Mouse (Mus musculus) adrenal gland (tissue): ENCODE data around the gene Kirrel3.

Experiments
- intact Hi-C: fragments of 180-260 bp; cut with DNase I; formaldehyde crosslinking; loops from one replicate; pipeline ENCODE4 v1.15.1; 2025

Gene Kirrel3

DNA sequence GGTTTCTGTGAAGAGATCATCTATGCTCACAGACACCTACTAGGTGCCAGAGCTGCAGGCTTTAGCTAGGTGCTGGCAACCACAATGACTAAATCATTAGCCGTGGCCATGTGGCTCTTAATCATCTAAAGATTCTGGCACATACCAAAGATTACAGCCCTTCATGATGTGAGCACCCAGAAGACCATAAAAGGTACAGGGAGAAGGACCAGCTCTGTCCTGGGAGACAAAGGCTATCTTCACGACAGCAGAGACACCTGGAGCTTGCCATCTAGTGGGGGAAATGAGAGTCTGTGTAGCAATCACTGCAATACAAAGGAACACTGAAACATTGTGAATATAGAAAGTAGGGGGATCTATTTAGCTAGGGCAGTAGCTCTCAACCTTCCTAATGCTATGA, 262.3 kb downstream of the Kirrel3 start:
- intact Hi-C loops: no loop called here

DNA sequence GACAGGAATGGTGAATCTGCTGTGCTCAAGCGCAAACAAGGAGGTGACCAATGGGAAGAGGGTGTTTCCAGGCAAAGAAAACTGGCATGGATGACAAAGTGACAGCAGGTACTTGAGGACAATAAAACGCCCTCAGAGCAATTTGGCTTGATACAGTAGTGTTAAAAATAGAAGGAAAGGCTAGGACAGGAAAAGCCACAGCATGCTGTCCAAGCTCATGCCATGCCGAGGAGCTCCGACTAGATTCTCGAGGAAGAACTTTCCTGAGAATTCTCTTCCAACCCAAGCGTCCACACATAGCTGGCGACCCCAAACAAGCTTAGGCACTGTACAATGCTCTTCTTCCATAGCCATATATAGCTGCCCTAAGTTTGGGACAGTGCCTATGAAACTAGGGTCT, 263.5 kb downstream of the Kirrel3 start:
- intact Hi-C loops: no loop called here

DNA sequence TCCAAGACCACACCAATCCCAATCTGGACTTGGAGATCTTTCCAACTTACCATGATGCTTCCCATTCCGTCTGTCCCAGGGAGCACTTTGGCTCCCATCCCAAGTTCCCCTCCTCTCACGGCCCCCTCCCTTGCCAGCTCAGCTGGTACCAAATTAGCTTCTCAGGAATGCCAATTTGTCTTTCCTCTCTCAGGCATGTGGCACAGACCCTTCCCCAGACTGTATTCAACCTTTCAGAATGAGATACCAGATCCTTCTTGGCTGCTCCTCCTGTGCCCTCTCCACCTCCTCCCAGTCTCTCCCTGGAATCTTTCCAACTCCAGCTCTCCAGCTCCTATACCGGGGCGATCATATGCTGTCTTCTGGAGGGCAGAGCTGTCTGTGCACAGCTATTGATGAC, 264.2 kb downstream of the Kirrel3 start:
- intact Hi-C loops: loop anchor here (5.0 kb wide), 1 partner anchor 267 kb away; no protein-coding TSS in a partner anchor

DNA sequence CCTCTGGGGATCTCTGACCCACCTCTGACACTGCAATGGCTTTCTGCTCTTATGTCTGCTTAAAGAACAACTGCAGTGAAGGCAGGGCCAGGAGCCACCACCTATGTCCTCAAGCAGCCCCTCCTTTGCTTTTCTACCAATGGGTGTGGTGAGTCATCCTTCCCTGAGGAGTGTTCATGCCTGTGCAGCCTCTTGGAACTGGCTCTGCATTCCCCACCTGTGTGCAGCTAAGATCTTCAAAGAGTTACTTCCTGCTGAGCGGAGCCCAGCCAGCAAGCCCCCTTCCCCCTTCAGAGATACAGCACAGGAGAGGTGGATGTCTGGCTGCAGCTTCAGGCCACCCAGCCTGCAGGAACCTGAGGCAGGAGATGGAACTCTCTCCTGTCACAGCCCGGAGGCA, 265.2 kb downstream of the Kirrel3 start:
- intact Hi-C loops: loop anchor here (5.0 kb wide), 1 partner anchor 266 kb away; no protein-coding TSS in a partner anchor

DNA sequence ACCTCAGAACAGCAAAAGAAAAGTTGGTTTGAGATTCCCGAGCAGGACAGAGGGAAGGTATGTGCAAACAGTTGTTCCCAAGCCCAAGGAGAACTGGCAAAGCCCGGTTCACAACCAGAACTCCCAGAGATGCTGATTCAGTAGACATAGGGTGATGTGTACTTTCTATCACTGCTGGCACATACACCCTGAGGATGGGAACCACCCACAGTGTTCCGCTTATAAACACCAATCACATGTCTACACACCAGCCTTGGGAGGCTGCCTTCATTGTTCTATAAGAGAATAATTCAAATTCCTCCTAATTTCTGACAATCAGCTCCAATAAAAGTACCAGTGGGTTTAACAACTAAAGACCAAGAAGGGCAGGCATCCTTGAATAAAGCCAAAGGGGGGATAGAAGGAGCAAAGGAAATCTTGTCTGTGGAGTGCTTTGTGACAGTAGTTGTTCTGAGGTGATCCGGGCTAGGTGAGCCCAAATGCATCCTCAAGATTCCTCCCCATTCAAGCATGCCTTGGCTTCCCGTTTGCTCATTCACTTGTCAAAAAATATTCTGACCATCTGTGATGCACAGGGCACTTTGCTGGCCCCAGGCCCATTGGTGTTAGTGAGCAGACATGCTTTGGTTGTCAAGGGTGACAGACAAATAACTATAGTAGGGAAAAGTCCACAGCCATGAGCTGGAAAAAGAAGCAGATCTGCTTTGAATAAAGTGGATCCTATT, 266.5 kb downstream of the Kirrel3 start:
- intact Hi-C loops: loop anchor here (1.0 to 5.0 kb wide), 2 partner anchors 254 to 265 kb away; no protein-coding TSS in a partner anchor

DNA sequence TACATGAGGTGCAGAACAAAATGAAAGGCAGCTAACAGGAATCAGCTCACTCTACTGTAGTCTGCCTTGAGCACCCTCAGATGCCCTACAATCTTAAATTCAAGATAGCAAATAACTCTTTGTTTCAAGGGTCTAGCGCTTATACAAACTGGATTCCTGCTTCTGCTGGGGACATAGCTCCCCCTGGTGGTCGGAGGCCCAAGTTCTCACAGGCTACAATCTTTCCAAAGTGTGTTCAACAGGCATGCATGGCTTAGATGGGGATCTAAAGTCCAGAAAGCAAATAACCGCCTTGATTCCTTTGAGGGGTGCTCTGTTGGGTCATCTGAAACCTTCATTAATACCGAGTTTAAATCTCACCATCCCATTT, 267.1 kb downstream of the Kirrel3 start:
- intact Hi-C loops: loop anchor here (1.0 to 5.0 kb wide), 2 partner anchors 254 to 265 kb away; no protein-coding TSS in a partner anchor

DNA sequence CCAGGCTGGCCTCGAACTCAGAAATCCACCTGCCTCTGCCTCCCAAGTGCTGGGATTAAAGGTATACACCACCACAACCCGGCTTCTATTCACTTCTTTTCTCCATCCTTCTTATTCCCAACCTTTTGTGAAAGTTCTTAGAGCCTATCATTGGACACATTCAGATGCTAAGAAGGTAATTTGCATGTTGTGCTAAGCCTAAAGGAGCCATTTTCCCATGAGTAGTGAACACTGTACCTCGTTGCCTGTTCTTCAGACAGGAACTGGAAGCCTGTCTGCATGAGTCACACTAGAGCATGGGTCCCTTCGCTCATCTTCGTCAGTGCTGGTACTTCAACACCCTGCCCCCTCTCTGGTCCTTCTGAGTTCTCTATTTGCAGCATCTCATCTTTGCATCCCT, 268.2 kb downstream of the Kirrel3 start:
- intact Hi-C loops: loop anchor here (5.0 kb wide), 1 partner anchor 263 kb away; no protein-coding TSS in a partner anchor

DNA sequence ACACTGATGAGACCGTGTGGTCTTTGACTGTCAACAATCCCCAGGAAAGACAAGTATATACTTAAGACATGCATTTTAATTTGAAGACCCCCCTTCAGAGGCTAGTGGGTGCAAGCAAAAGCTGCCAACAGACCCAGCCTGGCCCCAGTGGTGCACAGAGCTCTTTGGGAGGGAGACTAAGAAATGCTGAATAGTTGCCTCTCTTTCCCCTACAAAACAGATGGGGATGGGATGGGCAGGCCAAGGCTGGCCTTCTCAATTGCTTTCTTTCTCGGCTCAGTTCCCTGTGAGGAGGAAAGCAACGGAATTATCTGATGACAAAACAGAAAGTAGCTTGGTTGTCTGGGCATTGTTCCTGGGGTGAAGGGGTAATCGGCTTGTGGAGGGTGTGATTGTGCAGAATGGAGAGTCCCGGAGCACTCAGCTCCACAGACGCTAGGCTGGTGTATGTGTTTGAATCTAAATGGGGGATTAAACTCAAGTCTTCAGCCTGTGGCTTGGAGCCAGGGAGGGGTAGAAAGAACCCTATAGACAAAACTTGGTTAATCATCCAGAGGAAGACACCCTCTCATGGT, 268.9 kb downstream of the Kirrel3 start:
- intact Hi-C loops: loop anchor here (5.0 kb wide), 1 partner anchor 263 kb away; no protein-coding TSS in a partner anchor

DNA sequence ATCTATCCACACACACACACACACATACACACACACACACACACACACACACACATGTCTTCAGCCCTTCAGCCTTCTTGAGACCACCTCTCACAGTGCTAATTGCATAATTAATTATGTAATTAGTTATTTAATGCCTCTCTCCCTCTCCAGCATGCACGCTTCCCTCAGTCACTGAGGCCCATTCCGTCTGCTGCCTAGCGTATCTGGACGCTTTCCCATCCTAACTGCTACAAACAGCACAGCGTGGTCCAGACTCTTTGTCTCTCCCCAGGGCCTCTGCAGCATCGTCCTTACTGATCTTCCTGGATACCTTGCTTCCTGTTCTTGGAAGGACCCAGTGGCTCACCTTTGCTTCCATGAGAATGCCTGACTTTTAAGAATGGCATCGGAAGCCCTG, 270.4 kb downstream of the Kirrel3 start:
- intact Hi-C loops: no loop called here

DNA sequence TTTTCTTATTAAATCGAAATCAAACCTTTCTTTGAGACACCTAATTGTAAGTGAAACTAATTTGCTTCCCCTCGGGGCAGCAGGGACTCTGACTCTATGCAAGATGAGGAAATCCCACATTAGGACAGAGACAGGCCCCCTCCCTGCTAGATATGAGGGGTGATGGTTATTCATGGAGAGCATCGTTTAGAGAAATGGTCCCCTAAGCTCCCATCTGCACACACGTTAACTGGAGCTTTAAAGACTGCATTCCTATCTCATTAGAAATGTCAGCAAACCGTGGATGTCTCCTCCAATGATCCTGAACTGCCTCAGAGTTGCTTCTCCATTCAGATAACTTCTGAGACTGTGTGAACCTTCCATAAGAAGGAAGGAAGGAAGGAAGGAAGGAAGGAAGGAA, 273.2 kb downstream of the Kirrel3 start:
- intact Hi-C loops: no loop called here

DNA sequence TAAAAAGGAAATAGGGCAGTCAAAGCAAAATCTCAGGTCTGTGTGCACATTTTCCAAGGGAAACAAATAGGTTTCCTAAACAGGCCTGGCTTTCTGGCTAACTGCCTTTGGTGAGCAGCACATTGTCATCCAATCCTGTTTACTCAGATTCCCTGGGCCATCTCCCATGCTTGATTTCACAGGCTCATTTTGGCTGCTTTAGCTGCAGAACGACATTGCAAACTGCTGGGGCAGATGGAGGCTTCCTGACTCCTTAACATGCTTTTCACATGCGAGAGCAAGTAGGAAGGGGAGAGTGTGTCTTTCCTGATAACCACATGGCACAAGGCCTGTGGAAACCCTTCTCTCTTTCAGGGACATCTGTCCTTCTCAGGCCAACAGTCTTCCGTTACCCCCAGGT, 274.8 kb downstream of the Kirrel3 start:
- intact Hi-C loops: no loop called here

DNA sequence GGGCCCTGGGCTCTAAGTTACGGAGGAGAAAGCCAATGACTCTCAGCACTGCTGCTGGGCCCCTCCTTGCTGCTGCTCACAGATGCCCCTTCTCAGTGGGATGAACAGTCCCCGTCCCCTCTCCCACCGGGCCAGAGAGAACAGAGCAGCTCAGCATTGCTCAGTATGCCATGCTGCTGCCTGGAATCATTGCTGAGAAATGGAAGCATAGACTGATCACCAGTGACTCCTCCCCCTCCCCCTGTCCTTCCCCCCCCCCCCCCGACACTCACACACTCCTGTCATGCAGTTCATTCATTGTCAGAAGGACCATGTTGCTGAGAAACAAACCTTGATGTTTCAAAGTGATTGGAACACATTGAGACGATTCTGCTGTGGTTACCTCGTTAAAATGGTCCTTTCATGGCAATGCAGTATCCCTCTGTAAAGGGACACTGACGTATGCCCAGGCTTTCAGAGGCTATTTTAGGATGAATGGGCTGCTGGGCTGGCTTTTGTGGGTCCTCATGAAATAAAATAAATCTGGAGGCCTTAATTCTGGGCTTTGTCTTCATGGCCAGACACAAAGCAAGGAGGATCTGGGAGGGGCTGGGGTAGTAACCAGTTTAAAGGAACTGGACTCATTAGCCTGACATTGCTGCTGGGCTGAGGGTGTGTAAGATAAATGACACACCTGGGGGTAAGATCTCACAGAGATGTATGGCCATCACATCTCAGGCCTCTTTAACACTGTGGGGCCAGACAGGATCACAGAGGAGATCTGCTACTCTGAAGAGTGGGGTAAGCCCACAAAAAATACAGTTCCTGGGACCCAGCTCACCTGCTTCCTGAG, 281.3 kb downstream of the Kirrel3 start:
- intact Hi-C loops: no loop called here

DNA sequence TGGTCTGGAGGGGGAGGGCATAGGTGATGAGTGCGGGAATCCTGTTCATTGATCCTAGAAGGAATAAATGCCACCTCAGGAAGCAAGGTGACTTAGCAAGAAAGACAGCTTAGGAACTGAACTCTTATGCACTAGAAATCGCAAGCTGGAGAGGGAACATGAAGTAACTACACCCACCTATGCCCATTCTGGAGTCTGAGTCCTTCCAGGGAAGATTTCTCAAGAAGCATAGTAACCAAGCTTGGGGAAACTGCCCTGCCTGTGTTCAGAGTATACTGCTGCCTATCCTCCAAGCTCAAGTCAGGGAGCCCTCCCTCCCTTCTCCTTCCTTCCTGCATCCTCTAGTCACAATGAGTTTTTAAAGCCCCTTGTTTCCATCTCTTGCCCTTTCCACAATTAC, 283.3 kb downstream of the Kirrel3 start:
- intact Hi-C loops: no loop called here

DNA sequence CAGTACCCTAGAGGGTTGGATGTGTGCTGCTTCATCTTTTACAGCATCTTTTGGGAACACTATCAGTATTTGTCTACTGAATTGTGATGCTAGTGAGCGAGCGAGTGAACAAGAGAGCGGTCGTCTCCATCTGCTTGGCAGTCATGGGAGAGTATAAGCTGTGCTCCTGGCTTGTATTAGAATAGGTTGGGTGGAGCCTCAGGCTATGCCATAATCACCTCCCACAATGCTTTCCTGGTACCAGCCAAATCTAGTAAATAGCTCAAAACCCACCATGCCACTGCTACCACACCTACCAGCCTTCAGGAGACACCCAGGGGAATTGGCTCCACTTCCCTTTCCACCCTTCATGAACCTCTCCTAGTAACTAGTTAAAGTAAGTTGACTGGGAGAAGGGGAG, 285.3 kb downstream of the Kirrel3 start:
- intact Hi-C loops: no loop called here

DNA sequence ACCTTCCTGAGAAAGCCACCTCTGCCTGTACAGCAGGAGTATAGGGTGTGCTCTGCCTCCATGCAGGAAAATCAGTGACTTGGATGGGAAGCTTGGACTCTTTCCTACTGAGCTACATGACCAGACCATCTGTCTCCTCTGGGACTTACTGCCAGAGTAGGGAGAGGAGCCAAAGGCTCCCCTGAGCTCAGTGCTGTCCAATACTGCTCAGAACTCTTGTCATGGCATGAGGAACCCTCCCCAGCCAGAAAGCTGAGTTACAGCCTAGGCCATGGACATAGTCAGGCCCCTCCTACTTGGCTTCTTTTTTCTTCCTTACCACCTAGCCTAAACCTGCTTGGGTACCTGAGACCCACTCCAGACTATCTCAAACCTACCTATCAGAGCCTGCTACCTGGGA, 285.7 kb downstream of the Kirrel3 start:
- intact Hi-C loops: no loop called here

DNA sequence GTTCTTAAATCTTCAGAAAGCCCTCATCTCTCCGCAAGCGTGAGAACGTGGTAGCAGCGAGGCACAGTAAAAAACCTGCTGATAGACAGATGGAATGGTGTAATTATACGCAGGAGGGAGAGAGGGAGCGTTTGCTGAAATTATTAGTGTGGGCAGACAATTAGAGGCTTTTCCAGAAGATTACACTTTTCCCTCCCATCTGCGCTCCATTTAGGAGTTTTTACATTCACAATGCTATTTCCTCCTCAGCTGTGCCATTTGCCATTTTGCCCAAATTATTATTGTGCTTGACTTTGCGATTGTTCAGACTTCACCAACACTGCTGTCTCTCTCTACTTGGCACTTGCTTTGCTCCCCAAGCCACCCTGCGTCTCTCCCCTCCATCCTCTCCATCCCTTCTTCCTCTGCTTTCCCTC, 286.3 kb downstream of the Kirrel3 start:
- intact Hi-C loops: no loop called here

DNA sequence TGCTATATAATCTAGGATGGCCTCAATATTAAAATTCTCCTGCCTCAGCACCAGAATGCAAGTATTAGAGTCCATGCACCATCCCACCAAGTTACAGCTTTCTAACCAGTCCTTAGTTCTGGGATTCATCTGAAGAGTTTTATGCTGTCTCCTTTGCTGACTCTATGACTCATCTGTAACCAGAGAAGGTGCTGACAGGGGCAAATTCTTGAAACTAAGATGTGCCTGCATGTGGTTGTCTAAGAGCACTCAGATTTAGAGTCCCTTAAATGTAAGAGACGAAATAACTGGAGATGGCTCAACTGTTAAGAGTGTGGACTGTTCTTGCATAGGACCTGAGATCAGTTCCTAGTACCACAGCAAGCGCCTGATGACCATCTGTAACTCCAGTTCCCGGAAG, 295.7 kb downstream of the Kirrel3 start:
- intact Hi-C loops: no loop called here

DNA sequence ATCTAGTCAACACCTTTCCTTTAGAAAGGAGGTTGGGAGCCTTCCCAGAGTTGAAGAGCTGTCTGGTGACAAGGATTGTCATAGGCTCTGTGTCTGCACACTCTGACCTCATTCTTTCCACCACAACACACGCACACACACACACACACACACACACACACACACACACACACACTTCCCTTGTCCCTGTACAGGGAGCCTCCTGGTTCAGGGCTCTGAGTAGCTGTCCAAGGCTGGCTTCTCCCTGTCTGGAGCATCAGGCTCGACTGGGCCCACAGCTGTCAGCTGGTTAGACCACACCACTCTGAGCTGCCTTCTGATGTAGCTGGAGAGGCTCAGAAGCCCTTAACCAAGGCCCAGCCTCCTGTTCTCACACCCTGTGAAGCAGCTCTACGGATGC, 302.2 kb downstream of the Kirrel3 start:
- intact Hi-C loops: no loop called here

DNA sequence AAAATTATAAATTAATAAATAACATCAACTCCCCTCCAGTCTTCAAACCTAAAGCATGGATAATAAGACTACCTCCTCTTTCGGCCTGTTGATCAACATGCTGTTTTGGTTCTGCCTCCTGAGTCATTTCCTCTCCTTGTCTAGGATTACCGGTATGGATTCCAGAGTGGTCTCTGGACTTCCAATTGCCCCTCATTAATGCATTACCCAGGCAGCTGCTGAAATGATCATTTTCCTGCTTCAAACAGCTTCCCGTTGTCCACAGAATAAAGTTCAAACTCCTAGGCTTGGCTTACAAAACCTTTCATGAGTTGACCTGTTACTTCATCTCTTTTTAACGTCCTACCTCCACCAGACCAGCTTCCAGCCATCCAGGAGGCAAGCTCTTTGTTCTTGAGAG, 309.5 kb downstream of the Kirrel3 start:
- intact Hi-C loops: no loop called here

DNA sequence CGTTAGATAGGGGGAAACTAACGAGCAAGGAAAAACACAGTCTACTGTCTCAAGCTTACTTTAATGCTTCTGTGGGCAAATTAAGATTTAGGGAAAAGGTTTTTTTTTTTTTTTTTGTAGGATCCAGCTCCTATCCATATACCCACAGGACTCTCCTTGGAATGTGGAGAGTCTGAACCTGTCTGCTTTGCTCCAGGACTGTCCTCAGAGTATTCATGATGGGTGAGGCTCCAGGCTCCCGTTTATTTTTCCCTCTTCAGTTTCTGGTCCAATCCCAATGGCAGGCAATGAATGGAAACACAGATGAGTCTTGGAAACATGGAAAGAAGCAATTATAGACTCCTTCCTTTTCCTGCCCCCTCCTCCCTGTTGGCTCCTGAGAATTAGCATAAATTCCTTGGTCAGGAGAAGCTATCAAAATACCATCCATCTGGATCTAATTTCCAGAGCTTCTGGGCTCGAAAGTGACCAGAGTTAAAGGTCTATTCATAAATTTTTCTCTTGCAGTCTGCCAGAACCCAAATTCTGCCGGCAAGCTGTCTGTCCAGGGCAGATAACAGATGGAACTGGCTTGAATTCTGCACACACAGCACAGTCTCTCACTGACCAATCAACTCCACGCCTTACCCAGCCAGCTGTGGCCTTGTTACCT, 312.1 kb downstream of the Kirrel3 start:
- intact Hi-C loops: no loop called here

DNA sequence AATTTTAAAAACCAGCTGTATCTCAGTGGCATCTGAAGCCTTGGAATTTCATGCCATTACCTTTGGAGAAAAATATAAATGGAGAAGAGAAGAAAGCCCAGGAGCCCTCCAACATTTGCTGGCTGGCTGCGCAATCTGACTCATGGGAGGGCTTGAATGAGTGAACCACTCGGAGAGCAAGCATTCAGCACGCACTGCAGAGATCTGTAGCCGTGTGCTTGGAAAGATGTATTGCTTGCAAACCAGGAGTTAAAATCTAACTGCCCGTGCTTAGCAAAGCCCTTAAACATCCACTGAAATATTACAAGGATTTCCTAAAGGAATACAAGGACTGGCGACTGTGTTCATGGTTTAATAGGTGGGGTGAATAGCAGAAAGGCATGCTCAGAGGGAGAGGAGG, 316.0 kb downstream of the Kirrel3 start:
- intact Hi-C loops: no loop called here

DNA sequence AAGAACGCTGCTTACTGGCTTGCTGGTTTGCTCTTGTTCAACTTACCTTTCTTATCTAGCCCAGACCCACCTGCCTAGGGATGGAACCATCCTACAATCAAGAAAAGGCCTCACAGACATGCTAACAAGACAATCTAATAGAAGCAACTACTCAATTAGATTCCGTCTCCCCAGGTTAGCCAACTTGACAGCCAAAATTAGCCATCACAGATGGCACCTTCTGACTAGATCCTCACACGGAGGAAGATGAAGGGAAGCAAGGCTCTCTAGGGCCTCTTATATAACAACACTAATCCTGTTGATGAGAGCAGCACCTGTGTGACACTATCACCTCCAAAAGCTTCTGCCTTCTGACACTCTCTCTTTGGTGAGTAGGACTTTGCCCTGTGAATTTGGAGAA, 321.2 kb downstream of the Kirrel3 start:
- intact Hi-C loops: no loop called here
